Mouse (Mus musculus): Measurements from ENCODE around the gene Apbb2. TPM values are rescaled to one million over a fixed set of nuclear protein-coding genes. Genes with fewer than 3 reads are reported as not detected.

Gene Apbb2
- polyA plus RNA-seq, 3 experiments from 2014 or later: 0.42 to 0.80 (median 0.55) TPM

GRCm38 (mm10) chr5:66412821-66413220, 205.8 kb downstream of the Apbb2 start:
- ATAC-seq: no peak

- no peak for ATAC-seq
These were observed 210.0 kb downstream of the Apbb2 start for GRCm38 (mm10) chr5:66408546-66408945.

- no peak for ATAC-seq
These were observed 210.6 kb downstream of the Apbb2 start for GRCm38 (mm10) chr5:66407948-66408347.

GRCm38 (mm10) chr5:66406431-66406830, 212.2 kb downstream of the Apbb2 start:
- ATAC-seq: no peak

DNA sequence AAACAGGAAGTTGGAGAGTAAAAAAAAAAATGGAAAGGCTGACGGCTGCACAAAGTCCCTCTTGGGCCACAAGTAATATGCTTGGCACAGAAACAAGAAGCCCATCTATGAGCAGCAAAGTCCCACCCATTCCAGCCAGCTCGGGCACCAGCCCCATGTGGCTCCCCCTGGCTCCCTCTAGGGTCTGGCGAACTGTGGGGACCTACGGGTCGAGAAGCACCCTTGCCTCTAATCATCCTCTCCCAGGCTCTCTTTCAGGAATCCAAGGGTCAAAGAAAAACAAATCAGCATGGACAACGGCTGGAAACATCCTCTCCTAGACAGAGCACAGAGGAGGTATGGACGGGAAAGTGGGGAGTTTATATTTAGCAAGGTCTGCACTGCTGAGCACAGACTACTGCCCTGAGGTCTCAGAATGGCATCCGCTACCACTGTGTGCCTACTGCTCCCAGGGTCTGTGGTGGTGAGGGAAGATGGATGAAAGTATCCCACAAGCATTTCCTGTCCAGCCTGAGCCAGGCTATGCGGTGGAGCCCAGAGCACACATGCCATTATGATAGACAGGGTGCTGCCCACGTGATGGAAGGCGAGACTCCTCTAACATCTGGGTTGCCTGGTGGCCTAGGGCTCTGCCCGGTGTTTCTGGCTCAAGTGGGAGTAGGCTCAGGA, 212.7 kb downstream of the Apbb2 start:
- ATAC-seq: no peak

- ATAC-seq: no peak
These were observed 213.3 kb downstream of the Apbb2 start for GRCm38 (mm10) chr5:66405305-66405704.

DNA sequence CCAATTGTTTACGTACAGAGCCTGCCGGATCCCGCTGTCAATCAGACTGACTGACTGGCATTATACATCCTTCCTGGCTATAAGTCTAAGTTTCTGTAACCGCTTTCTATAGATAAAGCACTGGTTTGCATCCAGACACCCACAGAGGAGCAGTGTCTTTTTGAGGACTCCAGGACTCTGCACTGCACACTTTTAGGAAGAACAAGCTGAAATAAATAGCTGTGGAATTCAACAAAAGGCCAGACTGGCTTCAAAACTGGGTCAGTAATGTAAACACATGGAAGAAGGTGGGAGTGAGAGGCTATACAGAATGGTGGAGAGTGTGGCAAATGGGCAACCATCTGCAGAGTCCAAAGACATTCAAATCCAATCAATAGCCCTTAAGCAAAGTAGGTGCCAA, 218.0 kb downstream of the Apbb2 start:
- ATAC-seq: no peak

- no peak for ATAC-seq
These were observed 219.3 kb downstream of the Apbb2 start for GRCm38 (mm10) chr5:66399264-66399620.

- ATAC-seq: no peak
These were observed 219.9 kb downstream of the Apbb2 start for GRCm38 (mm10) chr5:66398530-66399263.

- no peak for ATAC-seq
These were observed 224.7 kb downstream of the Apbb2 start for GRCm38 (mm10) chr5:66393767-66394446.

DNA sequence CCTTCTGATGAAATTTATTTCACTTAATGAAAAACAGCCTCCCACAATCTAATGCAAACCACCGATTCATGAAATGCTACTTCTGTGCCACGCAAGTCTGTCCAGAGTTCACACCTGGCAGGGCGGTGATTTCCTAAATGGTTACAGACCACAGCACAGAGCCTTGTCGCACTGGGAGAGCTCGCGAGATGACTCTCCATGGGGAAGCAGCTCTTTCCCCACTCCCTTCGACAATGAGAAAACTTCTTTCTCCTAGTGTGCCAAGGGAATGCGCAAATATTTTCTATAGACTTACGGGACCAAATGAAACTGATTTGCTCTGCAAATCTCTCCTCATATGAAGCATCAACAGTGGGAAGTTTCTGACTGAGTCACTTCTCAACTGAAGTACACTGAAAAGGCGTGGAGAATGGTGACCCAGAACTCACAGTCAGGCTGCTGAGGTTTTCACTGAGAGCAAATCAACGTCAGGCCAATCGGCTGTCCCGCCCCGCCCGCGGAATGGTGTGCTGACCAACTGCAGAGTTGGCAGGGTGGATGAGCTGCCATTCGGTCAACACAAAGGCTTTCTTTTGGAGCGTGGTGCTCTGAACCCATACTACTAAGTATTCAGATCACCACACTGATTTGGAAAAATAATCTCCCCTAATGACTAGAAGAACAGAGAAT, 225.6 kb downstream of the Apbb2 start:
- ATAC-seq: no peak

- ATAC-seq: no peak
These were observed 226.8 kb downstream of the Apbb2 start for GRCm38 (mm10) chr5:66391771-66392170.

- ATAC-seq: no peak
These were observed 227.3 kb downstream of the Apbb2 start for GRCm38 (mm10) chr5:66391299-66391698.

DNA sequence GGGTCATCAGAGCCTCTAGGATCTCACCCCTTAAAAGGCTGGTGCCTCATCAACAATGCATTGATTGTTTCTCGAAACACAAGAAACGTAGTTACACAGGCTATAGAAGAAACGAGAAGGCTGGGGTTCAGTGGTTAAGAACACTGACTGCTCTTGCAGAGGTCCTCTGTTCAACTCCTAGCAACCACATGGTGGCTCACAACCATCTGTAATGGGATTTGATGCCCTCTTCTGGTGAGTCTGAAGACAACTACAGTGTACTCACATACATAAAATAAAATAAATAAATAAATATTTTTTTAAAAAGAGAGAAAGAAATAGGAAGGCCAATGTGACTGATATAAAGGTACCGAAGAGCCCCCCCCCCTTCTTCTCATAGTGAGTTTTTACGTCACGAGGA, 228.0 kb downstream of the Apbb2 start:
- no peak for ATAC-seq

GRCm38 (mm10) chr5:66387481-66387880, 231.1 kb downstream of the Apbb2 start:
- ATAC-seq: no peak

DNA sequence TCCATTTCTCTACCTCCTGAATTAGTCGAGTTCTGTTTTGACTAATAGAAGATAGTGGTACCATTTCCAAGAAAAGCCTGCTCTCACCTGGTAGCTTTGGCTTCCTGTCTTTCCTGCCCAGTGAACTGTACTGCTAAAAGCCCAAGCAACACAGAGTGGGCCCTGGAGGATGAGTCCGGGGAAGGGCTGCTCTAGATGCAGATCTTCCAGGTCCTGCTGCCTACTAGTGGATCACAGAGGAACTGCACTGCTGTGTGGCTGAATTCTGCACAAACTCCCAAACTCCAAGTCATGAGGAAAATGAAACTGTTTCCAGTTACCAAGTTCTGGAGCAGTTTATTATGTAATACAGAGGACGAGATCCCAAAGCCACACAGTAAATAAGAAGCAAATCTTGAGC, 232.9 kb downstream of the Apbb2 start:
- ATAC-seq: no peak

DNA sequence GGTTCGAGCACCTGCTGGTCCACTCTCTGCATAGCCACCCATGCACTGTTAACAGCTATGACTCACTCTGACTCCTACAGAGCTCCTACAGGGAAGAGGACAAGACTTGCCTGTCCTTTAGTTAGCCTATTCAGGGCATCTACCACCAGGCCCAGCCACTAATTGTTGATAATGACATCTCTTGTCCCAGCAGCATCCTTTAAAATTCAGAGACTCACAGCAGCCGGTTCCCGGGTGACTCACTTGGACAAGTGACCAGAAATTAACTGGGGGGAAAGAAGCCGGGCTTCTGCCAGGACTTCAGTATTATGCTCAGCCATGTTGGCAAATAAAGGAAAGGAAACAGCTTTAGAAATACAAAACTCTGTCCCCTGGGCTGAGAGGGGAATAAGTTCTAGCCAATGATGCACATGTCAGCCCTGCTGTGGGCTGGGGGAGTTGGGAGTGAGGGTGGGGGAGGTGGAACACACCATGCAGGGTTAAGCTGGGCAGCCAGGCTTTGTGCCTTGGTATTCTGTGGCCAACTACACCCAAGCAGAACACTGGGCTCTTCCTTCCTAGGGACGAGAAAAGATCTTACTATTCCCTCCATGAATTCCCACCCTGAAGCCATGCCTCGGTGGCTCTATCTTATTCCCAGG, 233.7 kb downstream of the Apbb2 start:
- no peak for ATAC-seq

- ATAC-seq: no peak
These were observed 234.5 kb downstream of the Apbb2 start for GRCm38 (mm10) chr5:66384114-66384513.

DNA sequence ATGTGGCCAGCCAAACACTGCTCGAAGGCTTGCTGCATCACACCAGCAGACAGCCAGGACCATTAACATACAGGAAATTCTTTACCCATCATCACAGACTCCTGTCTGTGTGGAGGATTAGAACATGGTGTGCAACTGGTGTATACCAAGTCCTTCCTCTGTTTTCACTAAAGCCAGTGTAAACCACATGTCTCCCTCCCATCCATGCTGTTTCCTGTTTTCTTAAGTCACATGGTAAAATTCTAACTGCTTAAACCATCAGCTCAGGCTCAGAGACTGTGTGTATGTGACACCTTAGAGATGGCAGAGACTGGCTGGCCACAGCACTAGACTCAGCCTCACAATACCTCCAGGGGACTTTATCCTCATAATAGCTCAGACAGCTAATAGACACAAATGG, 236.5 kb downstream of the Apbb2 start:
- no peak for ATAC-seq

DNA sequence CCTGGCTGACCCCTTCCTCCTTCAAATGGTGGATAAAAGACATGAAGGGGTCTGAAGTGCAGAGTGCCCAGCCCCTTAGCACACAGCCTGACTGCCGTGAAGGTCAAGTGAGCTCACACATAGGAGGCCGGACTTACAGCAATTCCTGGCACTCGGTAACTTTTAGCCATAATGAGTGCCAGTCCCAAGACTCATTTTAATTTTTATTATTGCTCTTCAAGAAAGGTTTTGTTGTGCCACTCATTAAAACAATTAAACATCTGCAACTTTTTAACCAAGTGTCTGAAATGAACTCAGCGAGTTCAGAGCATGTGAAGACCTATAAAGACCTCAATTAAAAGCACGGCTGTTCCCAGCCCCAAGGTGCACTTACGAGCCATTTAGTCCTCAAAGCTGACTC, 239.6 kb downstream of the Apbb2 start:
- ATAC-seq: no peak

DNA sequence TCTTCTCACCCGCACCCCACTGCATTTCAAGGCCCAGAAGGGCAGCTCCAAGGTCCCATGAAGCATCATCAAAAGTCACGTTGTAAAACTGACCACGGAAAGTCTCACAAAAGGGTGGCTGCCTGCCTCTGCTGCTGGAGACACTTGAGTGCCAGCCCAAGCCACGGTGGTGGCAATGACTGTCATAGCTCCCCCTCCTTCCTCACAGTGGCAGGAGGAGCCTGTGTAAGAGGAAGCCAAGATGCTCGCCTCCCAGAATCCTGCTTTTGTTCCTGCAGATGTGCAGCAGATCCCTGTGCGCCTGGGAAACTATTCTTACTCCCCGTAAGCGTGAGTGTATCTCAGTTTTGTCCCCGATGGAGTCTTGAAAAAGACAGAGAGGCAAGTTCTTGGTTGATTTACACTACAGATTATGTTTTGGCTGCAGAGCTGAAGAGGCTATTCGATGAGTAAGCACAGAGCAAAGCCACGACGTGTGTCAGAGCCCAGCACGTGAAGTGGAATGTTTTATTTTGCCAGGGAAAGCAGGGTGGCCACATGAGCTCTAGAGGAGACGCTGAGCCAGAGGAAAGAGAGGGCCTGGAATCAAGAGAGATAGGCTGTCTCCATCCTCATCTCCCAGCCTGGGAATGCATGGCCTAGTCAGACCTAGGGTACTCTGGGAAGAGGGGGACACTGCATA, 241.9 kb downstream of the Apbb2 start:
- ATAC-seq: no peak

DNA sequence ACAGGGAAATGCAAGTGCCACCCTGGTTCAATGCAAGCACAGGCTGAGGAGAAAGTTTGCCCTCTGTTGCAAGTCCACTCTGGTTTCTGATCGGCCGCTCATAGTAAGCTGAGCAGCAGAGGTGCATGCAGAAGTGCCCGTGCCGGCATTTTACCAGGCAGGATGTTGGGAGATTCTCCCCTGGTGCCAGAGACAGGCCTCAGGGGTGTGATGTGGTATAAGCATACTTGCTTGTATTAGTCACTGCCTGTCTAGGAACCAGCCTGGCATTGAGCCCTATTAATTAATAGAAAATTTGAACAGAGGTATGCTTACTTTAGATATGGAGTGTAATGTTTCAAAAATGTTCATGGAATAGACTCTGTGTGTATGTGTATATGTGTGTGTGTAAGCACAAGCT, 244.2 kb downstream of the Apbb2 start:
- ATAC-seq: no peak
